Mouse (Mus musculus): Measurements from ENCODE around the gene Gpr179.

Gene Gpr179

GRCm38 (mm10) chr11:97285852-97286775 lies 65.8 kb downstream of the Gpr179 start:
- DNase-seq (ENCODE audit: low spot score in 2 of 2) = no peak

GRCm38 (mm10) chr11:97284854-97285253 lies 67.0 kb downstream of the Gpr179 start:
- DNase-seq (ENCODE audit: low spot score in 2 of 2) = no peak

GRCm38 (mm10) chr11:97282179-97282578 lies 69.7 kb downstream of the Gpr179 start:
- DNase-seq (ENCODE audit: low spot score in 2 of 2) = no peak

Measured in right cerebral cortex, postnatal 10 days (tissue).